Mouse (Mus musculus) myocyte (in vitro differentiated cells): ENCODE data around the gene Eno1.

Experiments
- CEBPB ChIP-seq: IDR thresholded peaks from 2 replicates; pipeline ENCODE4 v1.6.1; 2011; ENCODE audit warnings: mild to moderate bottlenecking, moderate library complexity; ENCODE audit not compliant: poor library complexity, insufficient read depth, severe bottlenecking
- E2F4 ChIP-seq: IDR thresholded peaks from one replicate; pipeline ENCODE4 v1.6.1; 2011; ENCODE audit warnings: mild to moderate bottlenecking, control low read depth, moderate library complexity; ENCODE audit not compliant: insufficient read depth
- MAX ChIP-seq: IDR thresholded peaks from one replicate; pipeline ENCODE4 v1.6.1; 2011; ENCODE audit warnings: low read depth, mild to moderate bottlenecking, control low read depth
- POLR2A ChIP-seq: IDR thresholded peaks from one replicate; pipeline ENCODE4 v1.6.1; 2011; ENCODE audit warnings: low read depth, mild to moderate bottlenecking, control low read depth, moderate library complexity; ENCODE audit not compliant: insufficient read length
- POLR2AphosphoS2 ChIP-seq: IDR thresholded peaks from one replicate; pipeline ENCODE4 v1.6.1; 2011; ENCODE audit warnings: low read depth, control low read depth; ENCODE audit not compliant: insufficient read length
- REST ChIP-seq: IDR thresholded peaks from one replicate; pipeline ENCODE4 v1.6.1; 2011; ENCODE audit warnings: mild to moderate bottlenecking, control low read depth, moderate library complexity; ENCODE audit not compliant: insufficient read depth, insufficient read length
- USF1 ChIP-seq: IDR thresholded peaks from one replicate; pipeline ENCODE4 v1.6.1; 2011; ENCODE audit warnings: low read depth, mild to moderate bottlenecking, control low read depth, moderate library complexity

GRCm38 (mm10) chr4:150254416-150254815 is 17.9 kb downstream of the Eno1 start:
- TF ChIP-seq MAX = no peak
- TF ChIP-seq CEBPB = no peak
- TF ChIP-seq POLR2AphosphoS2 = no peak
- TF ChIP-seq POLR2A = no peak
- no peak for TF ChIP-seq USF1
- TF ChIP-seq REST = no peak
- no peak for TF ChIP-seq E2F4
